Mouse (Mus musculus) heart, embryonic 16.5 days (tissue): Measurements from ENCODE around the gene Iyd. TPM values are rescaled to one million over a fixed set of nuclear protein-coding genes. Genes with fewer than 3 reads are reported as not detected.

Experiments used
- ATAC-seq: fragments of 200-750 bp; cut with Nextera tagmentation; replicated peaks from 2 replicates; pipeline ENCODE4 v1.8.0; 2017; ENCODE audit warnings: moderate number of reproducible peaks; ENCODE audit not compliant: insufficient read depth, low FRiP score; ENCODE audit errors: extremely low read depth
- H3K27ac ChIP-seq: fragments of 300-500 bp; sonication (generic); 2 replicates; pipeline ENCODE4 v1.5.1; 2014; ENCODE audit warnings: mild to moderate bottlenecking, low read length, control low read depth, moderate library complexity
- H3K27me3 ChIP-seq: fragments of 300-500 bp; sonication (generic); 2 replicates; pipeline ENCODE4 v1.6.1; 2014; ENCODE audit warnings: low read length, mixed read lengths; ENCODE audit not compliant: control insufficient read depth, insufficient read depth
- H3K36me3 ChIP-seq: fragments of 300-500 bp; sonication (generic); 2 replicates; pipeline ENCODE4 v1.6.1; 2014; ENCODE audit not compliant: control insufficient read depth, insufficient read depth
- H3K4me1 ChIP-seq: fragments of 300-500 bp; sonication (generic); 2 replicates; pipeline ENCODE4 v1.6.1; 2014; ENCODE audit warnings: low read length, mixed read lengths; ENCODE audit not compliant: control insufficient read depth, insufficient read depth
- H3K4me2 ChIP-seq: fragments of 300-500 bp; sonication (generic); 2 replicates; pipeline ENCODE4 v1.6.1; 2014; ENCODE audit warnings: low read depth, mild to moderate bottlenecking, control low read depth, low read length
- H3K4me3 ChIP-seq: fragments of 300-500 bp; sonication (generic); 2 replicates; pipeline ENCODE4 v1.5.1; 2014; ENCODE audit warnings: mild to moderate bottlenecking, control low read depth, low read length
- H3K9ac ChIP-seq: fragments of 300-500 bp; sonication (generic); 2 replicates; pipeline ENCODE4 v1.6.1; 2014; ENCODE audit warnings: low read length, control low read depth
- H3K9me3 ChIP-seq: fragments of 300-500 bp; sonication (generic); replicated peaks from 2 replicates; pipeline ENCODE4 v1.6.1; 2016; ENCODE audit warnings: low read length; ENCODE audit not compliant: control insufficient read depth
- WGBS: fragments of 180-500 bp; shearing (Covaris S2); extraction: QIAGEN DNeasy Blood & Tissue Kit; methylation state at CpG from one replicate; pipeline ENCODE4 v1.1.7; 2014; 5-methylcytosine and 5-hydroxymethylcytosine counted together
- polyA plus RNA-seq: library from polyadenylated mRNA; unstranded; fragments of >200 nt; fragmentation: Nextera tagmentation; extraction: Ambion mirVana; gene quantifications from 2 replicates; pipeline ENCODE4 v1.2.1, GENCODE M21; 2015

The Iyd gene
- polyA plus RNA-seq, 1 experiment from 2014 or later, result 0.91 TPM

DNA sequence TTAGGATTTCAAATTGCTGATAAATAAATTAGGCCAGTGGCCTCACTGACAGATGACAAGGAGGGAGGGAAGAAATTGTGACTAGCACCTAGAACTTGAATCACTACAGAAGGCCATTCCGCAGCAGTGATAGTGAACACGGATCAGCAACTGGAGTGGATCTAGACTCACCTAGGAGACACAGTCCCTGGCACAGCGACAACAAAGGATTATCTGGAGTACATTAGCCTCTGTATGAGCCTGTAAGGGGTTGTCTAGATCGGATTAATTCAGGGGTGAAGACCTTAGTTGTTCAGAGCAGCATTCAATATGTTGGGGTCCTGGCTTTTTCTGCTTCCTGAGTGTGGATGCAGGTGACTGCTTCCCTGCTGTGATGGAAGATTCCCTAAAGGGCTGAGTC is 9.4 kb upstream of the Iyd start:
- 51% methylated on average over 4 of the region's 4 CpGs for WGBS
- Histone ChIP-seq H3K27me3 (peaks cover 5% of the 10 kb centered on the region; the same call in 1 of the 2 replicates), H3K36me3 (no peaks in the 10 kb centered on the region), H3K4me2 (no peak overlapping the region), H3K9ac (no peak overlapping the region), H3K4me1 (peaks cover 39% of the 10 kb centered on the region), H3K4me3 (no peak overlapping the region), H3K27ac (no peak overlapping the region), H3K9me3 (no peaks in the 10 kb centered on the region)
- no peak for ATAC-seq

DNA sequence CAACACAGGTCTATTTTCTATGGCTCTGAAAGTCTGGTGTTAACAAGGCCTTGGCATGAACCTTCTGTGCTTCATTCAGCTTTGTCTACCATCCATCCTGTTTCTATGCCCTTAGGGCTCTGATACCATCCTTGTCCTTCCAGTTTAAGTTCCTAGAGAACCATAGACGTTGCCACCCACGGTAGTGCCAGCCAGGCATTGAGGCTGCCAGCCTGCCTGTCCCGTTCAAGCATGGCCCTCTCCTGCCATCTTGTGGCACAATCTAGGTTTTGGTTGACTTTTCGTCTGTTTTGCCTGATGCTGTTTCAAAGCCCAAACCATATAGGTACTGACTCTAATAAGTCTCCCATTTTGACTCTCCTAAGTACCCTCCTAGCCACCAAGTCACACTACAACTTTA is 8.7 kb upstream of the Iyd start:
- Histone ChIP-seq H3K9me3 (no peaks in the 10 kb centered on the region), H3K27me3 (peaks cover 5% of the 10 kb centered on the region; the same call in 1 of the 2 replicates), H3K4me2 (no peak overlapping the region), H3K4me1 (peaks cover 32% of the 10 kb centered on the region), H3K9ac (no peak overlapping the region), H3K4me3 (no peak overlapping the region), H3K36me3 (no peaks in the 10 kb centered on the region), H3K27ac (0 out of 2 replicates have a peak overlapping the region, but pooled peaks have one; percentile 12)
- WGBS, result 1% methylated on average over 4 of the region's 4 CpGs
- 0 out of 2 replicates have a peak, but pooled peaks have one; percentile 37 for ATAC-seq

- peaks cover 5% of the 10 kb centered on the region; the same call in 1 of the 2 replicates for H3K27me3 ChIP-seq
- peak overlapping the region; percentile 57 for H3K4me2 ChIP-seq
- 4% methylated on average over 7 of the region's 7 CpGs for WGBS
- no peak for ATAC-seq
- H3K27ac ChIP-seq, result no peak overlapping the region
- peaks cover 17% of the 10 kb centered on the region for H3K4me1 ChIP-seq
- H3K4me3 ChIP-seq, result no peak overlapping the region
- no peaks in the 10 kb centered on the region for H3K9me3 ChIP-seq
- H3K36me3 ChIP-seq, result no peaks in the 10 kb centered on the region
- H3K9ac ChIP-seq, result no peak overlapping the region
These were observed 5.6 kb upstream of the Iyd start for GRCm38 (mm10) chr10:3534445-3534844.

DNA sequence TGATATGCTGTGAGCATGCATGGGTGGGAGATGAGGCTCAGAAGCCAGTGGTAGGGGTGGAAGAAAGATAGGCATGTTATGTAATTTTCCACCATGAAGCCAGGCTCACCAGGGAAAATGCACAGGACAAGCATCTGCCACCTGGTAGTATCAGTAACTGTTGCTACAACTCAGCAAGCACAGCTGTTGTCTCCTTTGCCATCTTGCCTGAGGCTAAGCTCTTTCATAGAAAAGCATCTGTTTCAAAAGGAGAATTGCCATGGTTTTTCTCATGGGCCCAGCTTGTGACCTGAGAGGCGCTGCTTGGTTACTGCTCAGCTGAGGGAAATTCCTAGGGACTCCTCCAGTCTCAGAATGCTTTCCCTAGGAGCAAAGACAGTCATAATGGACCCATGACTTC is 3.7 kb upstream of the Iyd start:
- no peak overlapping the region for H3K27ac ChIP-seq
- H3K4me3 ChIP-seq, result no peak overlapping the region
- no peak for ATAC-seq
- no peak overlapping the region for H3K4me2 ChIP-seq
- H3K4me1 ChIP-seq, result peaks cover 6% of the 10 kb centered on the region
- peaks cover 5% of the 10 kb centered on the region; the same call in 1 of the 2 replicates for H3K27me3 ChIP-seq
- 92% methylated on average over 1 of the region's 1 CpGs for WGBS
- H3K36me3 ChIP-seq, result no peaks in the 10 kb centered on the region
- no peaks in the 10 kb centered on the region for H3K9me3 ChIP-seq
- H3K9ac ChIP-seq, result no peak overlapping the region

GRCm38 (mm10) chr10:3549384-3549783 is 9.3 kb downstream of the Iyd start:
- ATAC-seq, result no peak
- no peak overlapping the region for H3K4me2 ChIP-seq
- H3K27ac ChIP-seq, result no peak overlapping the region
- H3K4me1 ChIP-seq, result no peaks in the 10 kb centered on the region
- no peak overlapping the region for H3K9ac ChIP-seq
- H3K36me3 ChIP-seq, result no peaks in the 10 kb centered on the region
- H3K4me3 ChIP-seq, result no peak overlapping the region
- H3K27me3 ChIP-seq, result no peaks in the 10 kb centered on the region
- 54% methylated on average over 2 of the region's 2 CpGs for WGBS
- H3K9me3 ChIP-seq, result no peaks in the 10 kb centered on the region

- no peaks in the 10 kb centered on the region for H3K9me3 ChIP-seq
- WGBS, result 54% methylated on average over 5 of the region's 5 CpGs
- no peak overlapping the region for H3K4me2 ChIP-seq
- H3K4me3 ChIP-seq, result no peak overlapping the region
- no peak for ATAC-seq
- no peaks in the 10 kb centered on the region for H3K36me3 ChIP-seq
- no peak overlapping the region for H3K27ac ChIP-seq
- no peaks in the 10 kb centered on the region for H3K27me3 ChIP-seq
- no peak overlapping the region for H3K9ac ChIP-seq
- no peaks in the 10 kb centered on the region for H3K4me1 ChIP-seq
These were observed 15.1 kb downstream of the Iyd start for GRCm38 (mm10) chr10:3555128-3555527.

DNA sequence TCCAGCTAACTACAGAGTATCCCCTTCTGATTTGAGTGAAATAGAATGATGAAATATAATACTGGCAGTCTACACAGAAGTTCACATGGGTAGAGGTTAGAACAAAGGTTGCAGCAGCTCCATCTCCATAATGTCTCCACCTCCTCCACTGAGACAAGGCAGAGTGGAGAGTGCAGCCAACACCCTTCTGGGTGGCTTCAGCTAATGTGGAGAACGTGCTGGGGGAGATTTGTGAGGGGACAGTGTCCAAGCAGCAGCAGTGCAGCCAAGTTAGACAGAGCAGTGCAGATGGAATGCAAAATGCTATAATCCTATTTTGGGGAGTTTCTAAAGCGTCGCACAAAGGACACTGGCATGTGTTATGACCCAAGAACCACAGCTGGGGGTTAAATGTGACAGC is 16.5 kb downstream of the Iyd start:
- Histone ChIP-seq H3K4me1 (no peaks in the 10 kb centered on the region), H3K36me3 (no peaks in the 10 kb centered on the region), H3K9ac (no peak overlapping the region), H3K27ac (no peak overlapping the region), H3K9me3 (no peaks in the 10 kb centered on the region), H3K27me3 (no peaks in the 10 kb centered on the region), H3K4me2 (no peak overlapping the region), H3K4me3 (no peak overlapping the region)
- ATAC-seq, result no peak
- WGBS, result 56% methylated on average over 3 of the region's 3 CpGs

DNA sequence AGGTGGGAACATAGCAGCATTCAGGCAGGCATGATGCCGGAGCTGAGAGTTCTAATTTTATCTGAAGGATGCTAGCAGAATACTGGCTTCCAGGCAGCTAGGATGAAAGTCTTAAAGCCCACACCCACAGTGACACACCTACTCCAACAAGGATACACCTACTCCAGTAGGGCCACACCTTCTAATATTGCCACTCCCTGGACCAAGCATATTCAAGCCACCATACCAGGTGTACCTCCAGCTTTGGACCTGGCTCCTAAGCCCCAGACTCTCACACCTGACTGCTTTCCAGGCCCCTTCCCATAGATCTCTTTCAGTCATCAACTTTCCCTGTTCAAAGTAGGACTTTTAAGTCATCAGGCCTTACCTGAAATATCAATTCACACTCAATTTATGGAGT is 19.1 kb downstream of the Iyd start:
- no peaks in the 10 kb centered on the region for H3K27me3 ChIP-seq
- ATAC-seq, result no peak
- no peaks in the 10 kb centered on the region for H3K36me3 ChIP-seq
- no peak overlapping the region for H3K4me3 ChIP-seq
- no peak overlapping the region for H3K4me2 ChIP-seq
- H3K9ac ChIP-seq, result no peak overlapping the region
- WGBS, result 89% methylated on average over 1 of the region's 1 CpGs
- H3K9me3 ChIP-seq, result no peaks in the 10 kb centered on the region
- no peak overlapping the region for H3K27ac ChIP-seq
- no peaks in the 10 kb centered on the region for H3K4me1 ChIP-seq

DNA sequence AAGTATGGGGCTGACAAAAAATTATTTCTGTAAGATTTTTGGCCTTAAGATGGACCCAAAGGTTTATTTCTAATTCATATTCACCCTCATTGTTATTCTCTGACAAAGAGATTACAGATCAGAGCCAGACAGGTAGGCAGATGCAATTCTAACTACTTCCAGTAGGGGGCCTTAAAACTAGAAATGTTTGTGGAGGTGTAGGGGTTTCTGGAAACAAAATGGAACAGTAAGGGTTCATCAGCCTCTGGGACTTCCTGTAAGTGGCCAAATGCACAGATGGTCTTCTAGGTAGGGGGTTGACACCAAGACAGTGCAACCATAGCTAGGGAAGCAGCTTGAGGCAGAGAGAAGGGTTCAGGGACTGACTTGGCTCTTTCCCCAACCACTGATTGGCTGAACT is 22.1 kb downstream of the Iyd start:
- Histone ChIP-seq H3K4me3 (no peak overlapping the region), H3K27ac (no peak overlapping the region), H3K36me3 (no peaks in the 10 kb centered on the region), H3K9ac (no peak overlapping the region), H3K9me3 (no peaks in the 10 kb centered on the region), H3K4me2 (no peak overlapping the region), H3K27me3 (no peaks in the 10 kb centered on the region), H3K4me1 (no peaks in the 10 kb centered on the region)
- no peak for ATAC-seq

DNA sequence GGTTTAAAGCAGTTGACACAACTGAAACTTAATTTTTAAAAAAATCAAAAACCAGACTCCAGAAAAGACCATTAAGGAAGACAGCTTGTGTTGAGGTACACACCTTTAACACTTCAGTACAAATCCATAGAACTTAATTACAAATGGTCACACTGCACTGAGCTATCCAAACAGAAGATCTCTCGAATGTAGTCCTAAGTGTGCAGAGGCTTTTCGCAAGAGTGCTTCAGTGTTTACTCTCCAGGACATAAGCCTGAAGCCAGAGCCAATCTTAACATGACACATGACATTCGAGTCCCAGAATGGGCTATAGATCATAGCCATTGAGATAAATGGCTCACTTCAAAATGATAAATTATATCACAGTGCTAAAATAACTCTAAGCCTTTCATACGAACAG is 25.1 kb downstream of the Iyd start:
- H3K27ac ChIP-seq, result no peak overlapping the region
- no peak overlapping the region for H3K9ac ChIP-seq
- 49% methylated on average over 4 of the region's 4 CpGs for WGBS
- no peaks in the 10 kb centered on the region for H3K9me3 ChIP-seq
- H3K36me3 ChIP-seq, result no peaks in the 10 kb centered on the region
- no peak for ATAC-seq
- no peaks in the 10 kb centered on the region for H3K27me3 ChIP-seq
- H3K4me1 ChIP-seq, result no peaks in the 10 kb centered on the region
- H3K4me3 ChIP-seq, result no peak overlapping the region
- H3K4me2 ChIP-seq, result no peak overlapping the region
